Mouse (Mus musculus): ENCODE measurements around the gene Dmbx1. TPM values are rescaled to one million over a fixed set of nuclear protein-coding genes. Genes with fewer than 3 reads are reported as not detected.

Dmbx1 gene
- total RNA-seq (2023), result not detected

GRCm38 (mm10) chr4:115939295-115940102 is at the start of gene Dmbx1:
Dmbx1 (minus strand) TSS chr4:115939926.

GRCm38 (mm10) chr4:115890553-115890952 is 49.2 kb downstream of the Dmbx1 start, which contains the start of gene 6430628N08Rik:
6430628N08Rik (plus strand) TSS chr4:115890665.

GRCm38 (mm10) chr4:115884022-115884421 is 55.7 kb downstream of the Dmbx1 start, which contains the start of gene Kncn:
Kncn (plus strand) TSS chr4:115884400.

Other genes starting within 250 kb of the Dmbx1 start
- gene Efcab14, start 202.2 kb downstream of the Dmbx1 start, total RNA-seq (2023), result 10 to 100 TPM; 37.6 to 44.0 TPM
- under 1 TPM; 0.77 to 0.96 TPM for gene Tex38, start 158.9 kb downstream of the Dmbx1 start, total RNA-seq (2023)
- 10 to 100 TPM; 26.5 to 27.4 TPM for gene Atpaf1, start 155.1 kb downstream of the Dmbx1 start, total RNA-seq (2023)
- 10 to 100 TPM; 18.5 to 27.8 TPM for gene Mob3c, start 111.8 kb downstream of the Dmbx1 start, total RNA-seq (2023)
- gene Mknk1, start 100.7 kb downstream of the Dmbx1 start, total RNA-seq (2023), result 10 to 100 TPM; 67.6 to 68.0 TPM
- gene Kncn, start 55.5 kb downstream of the Dmbx1 start, total RNA-seq (2023), result 1 to 10 TPM in 1 of 2 experiments, under 1 TPM in 1; 0.56 to 1.6 TPM
- gene 6430628N08Rik, start 49.3 kb downstream of the Dmbx1 start, total RNA-seq (2023), result not detected
- gene Faah, start 78.0 kb upstream of the Dmbx1 start, total RNA-seq (2023), result 100 to 1,000 TPM; 134 to 137 TPM
- 10 to 100 TPM; 39.9 to 42.2 TPM for gene Nsun4, start 114.0 kb upstream of the Dmbx1 start, total RNA-seq (2023)
- 100 to 1,000 TPM; 373 to 376 TPM for gene Uqcrh, start 135.1 kb upstream of the Dmbx1 start, total RNA-seq (2023)
- gene Lrrc41, start 135.3 kb upstream of the Dmbx1 start, total RNA-seq (2023), result 10 to 100 TPM; 28.2 to 33.2 TPM
- 1 to 10 TPM in 1 of 2 experiments, under 1 TPM in 1; 0.53 to 1.3 TPM for gene Rad54l, start 183.8 kb upstream of the Dmbx1 start, total RNA-seq (2023)
- gene Pomgnt1, start 183.9 kb upstream of the Dmbx1 start, total RNA-seq (2023), result 10 to 100 TPM; 29.3 to 33.7 TPM
- not detected for gene Lurap1, start 211.4 kb upstream of the Dmbx1 start, total RNA-seq (2023)
- not detected for gene Tspan1, start 227.7 kb upstream of the Dmbx1 start, total RNA-seq (2023)
- gene 1700042G07Rik, start 233.4 kb upstream of the Dmbx1 start, total RNA-seq (2023), result not detected
- gene Gm49337, start 233.5 kb upstream of the Dmbx1 start, total RNA-seq (2023), result not detected